Mouse (Mus musculus): ENCODE measurements at regions not wholly inside any gene's neighbourhood (a gene's known extent, or its start where the extent isn't known, plus 50 kb on each side); places are given as distances from the start of the nearest gene placed in this dataset.

GRCm38 (mm10) chr15:41283199-41283598, 1149.0 kb downstream of the 9330182O14Rik start:
- Histone ChIP-seq H3K4me2 (ENCODE audit: low read depth, low read length) (no peak overlapping the region), H3K9ac (replicated peaks; ENCODE audit: low read length) (no peak overlapping the region), H3K27me3 (ENCODE audit: control insufficient read depth, insufficient read depth, low read length) (no peaks in the 10 kb centered on the region), H3K36me3 (replicated peaks; ENCODE audit: control insufficient read depth, insufficient read depth, low read depth, low read length) (no peaks in the 10 kb centered on the region), H3K27ac (replicated peaks; ENCODE audit: low read depth, low read length) (no peak overlapping the region), H3K4me1 (ENCODE audit: control insufficient read depth, insufficient read depth, low read length) (no peaks in the 10 kb centered on the region), H3K9me3 (replicated peaks; ENCODE audit: control insufficient read depth, low read length) (no peaks in the 10 kb centered on the region), H3K4me3 (ENCODE audit: low read depth, low read length) (no peak overlapping the region)
- no peak for DNase-seq (ENCODE audit: low spot score)
- 87% methylated on average over 1 of the region's 1 CpGs for WGBS
- ATAC-seq (replicated peaks; ENCODE audit: insufficient number of reproducible peaks, low FRiP score, low TSS enrichment, low read depth), result no peak

GRCm38 (mm10) chr15:41286809-41287413, 1152.7 kb downstream of the 9330182O14Rik start:
- no peak for DNase-seq (ENCODE audit: low spot score)
- H3K9ac ChIP-seq (replicated peaks; ENCODE audit: low read length), result no peak overlapping the region
- no peaks in the 10 kb centered on the region for H3K4me1 ChIP-seq (ENCODE audit: control insufficient read depth, insufficient read depth, low read length)
- H3K4me2 ChIP-seq (ENCODE audit: low read depth, low read length), result no peak overlapping the region
- 70% methylated on average over 5 of the region's 5 CpGs for WGBS
- H3K4me3 ChIP-seq (ENCODE audit: low read depth, low read length), result no peak overlapping the region
- no peaks in the 10 kb centered on the region for H3K9me3 ChIP-seq (replicated peaks; ENCODE audit: control insufficient read depth, low read length)
- no peaks in the 10 kb centered on the region for H3K27me3 ChIP-seq (ENCODE audit: control insufficient read depth, insufficient read depth, low read length)
- H3K36me3 ChIP-seq (replicated peaks; ENCODE audit: control insufficient read depth, insufficient read depth, low read depth, low read length), result no peaks in the 10 kb centered on the region
- H3K27ac ChIP-seq (replicated peaks; ENCODE audit: low read depth, low read length), result no peak overlapping the region
- ATAC-seq (replicated peaks; ENCODE audit: insufficient number of reproducible peaks, low FRiP score, low TSS enrichment, low read depth), result no peak

- 63% methylated on average over 4 of the region's 4 CpGs for WGBS
- no peaks in the 10 kb centered on the region for H3K36me3 ChIP-seq (replicated peaks; ENCODE audit: control insufficient read depth, insufficient read depth, low read depth, low read length)
- no peak overlapping the region for H3K4me2 ChIP-seq (ENCODE audit: low read depth, low read length)
- H3K9me3 ChIP-seq (replicated peaks; ENCODE audit: control insufficient read depth, low read length), result no peaks in the 10 kb centered on the region
- ATAC-seq (replicated peaks; ENCODE audit: insufficient number of reproducible peaks, low FRiP score, low TSS enrichment, low read depth) (no peak), DNase-seq (ENCODE audit: low spot score) (no peak)
- no peaks in the 10 kb centered on the region for H3K27me3 ChIP-seq (ENCODE audit: control insufficient read depth, insufficient read depth, low read length)
- no peak overlapping the region for H3K4me3 ChIP-seq (ENCODE audit: low read depth, low read length)
- no peaks in the 10 kb centered on the region for H3K4me1 ChIP-seq (ENCODE audit: control insufficient read depth, insufficient read depth, low read length)
- H3K27ac ChIP-seq (replicated peaks; ENCODE audit: low read depth, low read length), result no peak overlapping the region
- no peak overlapping the region for H3K9ac ChIP-seq (replicated peaks; ENCODE audit: low read length)
Observed at GRCm38 (mm10) chr15:41297419-41297818, 1163.3 kb downstream of the 9330182O14Rik start.

GRCm38 (mm10) chr15:41306638-41307037, 1172.5 kb downstream of the 9330182O14Rik start:
- H3K36me3 ChIP-seq (replicated peaks; ENCODE audit: control insufficient read depth, insufficient read depth, low read depth, low read length), result no peaks in the 10 kb centered on the region
- no peak overlapping the region for H3K27ac ChIP-seq (replicated peaks; ENCODE audit: low read depth, low read length)
- WGBS, result 92% methylated on average over 1 of the region's 1 CpGs

GRCm38 (mm10) chr15:41311728-41312320, 1177.7 kb downstream of the 9330182O14Rik start:
- no peaks in the 10 kb centered on the region for H3K9me3 ChIP-seq (replicated peaks; ENCODE audit: control insufficient read depth, low read length)
- no peak overlapping the region for H3K4me2 ChIP-seq (ENCODE audit: low read depth, low read length)
- DNase-seq (ENCODE audit: low spot score), result no peak
- no peak overlapping the region for H3K27ac ChIP-seq (replicated peaks; ENCODE audit: low read depth, low read length)
- no peak overlapping the region for H3K9ac ChIP-seq (replicated peaks; ENCODE audit: low read length)
- no peaks in the 10 kb centered on the region for H3K27me3 ChIP-seq (ENCODE audit: control insufficient read depth, insufficient read depth, low read length)
- no peaks in the 10 kb centered on the region for H3K36me3 ChIP-seq (replicated peaks; ENCODE audit: control insufficient read depth, insufficient read depth, low read depth, low read length)
- H3K4me1 ChIP-seq (ENCODE audit: control insufficient read depth, insufficient read depth, low read length), result no peaks in the 10 kb centered on the region
- no peak overlapping the region for H3K4me3 ChIP-seq (ENCODE audit: low read depth, low read length)
- 73% methylated on average over 5 of the region's 5 CpGs for WGBS
- no peak for ATAC-seq (replicated peaks; ENCODE audit: insufficient number of reproducible peaks, low FRiP score, low TSS enrichment, low read depth)

More at GRCm38 (mm10) chr15:41306638-41307037, 1172.5 kb downstream of the 9330182O14Rik start:
- Histone ChIP-seq H3K4me3 (ENCODE audit: low read depth, low read length) (no peak overlapping the region), H3K27me3 (ENCODE audit: control insufficient read depth, insufficient read depth, low read length) (no peaks in the 10 kb centered on the region), H3K4me1 (ENCODE audit: control insufficient read depth, insufficient read depth, low read length) (no peaks in the 10 kb centered on the region), H3K9ac (replicated peaks; ENCODE audit: low read length) (no peak overlapping the region), H3K9me3 (replicated peaks; ENCODE audit: control insufficient read depth, low read length) (no peaks in the 10 kb centered on the region), H3K4me2 (ENCODE audit: low read depth, low read length) (no peak overlapping the region)
- ATAC-seq (replicated peaks; ENCODE audit: insufficient number of reproducible peaks, low FRiP score, low TSS enrichment, low read depth) (no peak), DNase-seq (ENCODE audit: low spot score) (no peak)

- Histone ChIP-seq H3K27me3 (ENCODE audit: control insufficient read depth, insufficient read depth, low read length) (no peaks in the 10 kb centered on the region), H3K36me3 (replicated peaks; ENCODE audit: control insufficient read depth, insufficient read depth, low read depth, low read length) (no peaks in the 10 kb centered on the region), H3K4me3 (ENCODE audit: low read depth, low read length) (no peak overlapping the region), H3K4me2 (ENCODE audit: low read depth, low read length) (no peak overlapping the region), H3K9ac (replicated peaks; ENCODE audit: low read length) (no peak overlapping the region), H3K9me3 (replicated peaks; ENCODE audit: control insufficient read depth, low read length) (no peaks in the 10 kb centered on the region), H3K27ac (replicated peaks; ENCODE audit: low read depth, low read length) (no peak overlapping the region), H3K4me1 (ENCODE audit: control insufficient read depth, insufficient read depth, low read length) (no peaks in the 10 kb centered on the region)
- ATAC-seq (replicated peaks; ENCODE audit: insufficient number of reproducible peaks, low FRiP score, low TSS enrichment, low read depth) (no peak), DNase-seq (ENCODE audit: low spot score) (no peak)
- WGBS, result 77% methylated on average over 4 of the region's 4 CpGs
Observed at GRCm38 (mm10) chr15:41314916-41315315, 1180.8 kb downstream of the 9330182O14Rik start.

GRCm38 (mm10) chr15:41325633-41326252, 1191.6 kb downstream of the 9330182O14Rik start:
- no peak for ATAC-seq (replicated peaks; ENCODE audit: insufficient number of reproducible peaks, low FRiP score, low TSS enrichment, low read depth)
- WGBS, result 23% methylated on average over 7 of the region's 7 CpGs
- no peaks in the 10 kb centered on the region for H3K4me1 ChIP-seq (ENCODE audit: control insufficient read depth, insufficient read depth, low read length)
- H3K36me3 ChIP-seq (replicated peaks; ENCODE audit: control insufficient read depth, insufficient read depth, low read depth, low read length), result no peaks in the 10 kb centered on the region
- no peaks in the 10 kb centered on the region for H3K27me3 ChIP-seq (ENCODE audit: control insufficient read depth, insufficient read depth, low read length)
- no peak overlapping the region for H3K4me2 ChIP-seq (ENCODE audit: low read depth, low read length)
- H3K9ac ChIP-seq (replicated peaks; ENCODE audit: low read length), result no peak overlapping the region
- no peaks in the 10 kb centered on the region for H3K9me3 ChIP-seq (replicated peaks; ENCODE audit: control insufficient read depth, low read length)
- H3K27ac ChIP-seq (replicated peaks; ENCODE audit: low read depth, low read length), result no peak overlapping the region
- DNase-seq (ENCODE audit: low spot score), result peak; percentile 81
- no peak overlapping the region for H3K4me3 ChIP-seq (ENCODE audit: low read depth, low read length)

GRCm38 (mm10) chr15:41329286-41329685, 1195.1 kb downstream of the 9330182O14Rik start:
- ATAC-seq (replicated peaks; ENCODE audit: insufficient number of reproducible peaks, low FRiP score, low TSS enrichment, low read depth) (no peak), DNase-seq (ENCODE audit: low spot score) (no peak)
- Histone ChIP-seq H3K36me3 (replicated peaks; ENCODE audit: control insufficient read depth, insufficient read depth, low read depth, low read length) (no peaks in the 10 kb centered on the region), H3K27ac (replicated peaks; ENCODE audit: low read depth, low read length) (no peak overlapping the region), H3K4me1 (ENCODE audit: control insufficient read depth, insufficient read depth, low read length) (no peaks in the 10 kb centered on the region), H3K4me2 (ENCODE audit: low read depth, low read length) (no peak overlapping the region), H3K27me3 (ENCODE audit: control insufficient read depth, insufficient read depth, low read length) (no peaks in the 10 kb centered on the region), H3K9me3 (replicated peaks; ENCODE audit: control insufficient read depth, low read length) (no peaks in the 10 kb centered on the region), H3K4me3 (ENCODE audit: low read depth, low read length) (no peak overlapping the region), H3K9ac (replicated peaks; ENCODE audit: low read length) (no peak overlapping the region)
- WGBS, result 83% methylated on average over 2 of the region's 2 CpGs

Measured in embryonic facial prominence, embryonic 11.5 days (tissue).